Mouse (Mus musculus): ENCODE measurements around the gene Tmcc2.

DNA sequence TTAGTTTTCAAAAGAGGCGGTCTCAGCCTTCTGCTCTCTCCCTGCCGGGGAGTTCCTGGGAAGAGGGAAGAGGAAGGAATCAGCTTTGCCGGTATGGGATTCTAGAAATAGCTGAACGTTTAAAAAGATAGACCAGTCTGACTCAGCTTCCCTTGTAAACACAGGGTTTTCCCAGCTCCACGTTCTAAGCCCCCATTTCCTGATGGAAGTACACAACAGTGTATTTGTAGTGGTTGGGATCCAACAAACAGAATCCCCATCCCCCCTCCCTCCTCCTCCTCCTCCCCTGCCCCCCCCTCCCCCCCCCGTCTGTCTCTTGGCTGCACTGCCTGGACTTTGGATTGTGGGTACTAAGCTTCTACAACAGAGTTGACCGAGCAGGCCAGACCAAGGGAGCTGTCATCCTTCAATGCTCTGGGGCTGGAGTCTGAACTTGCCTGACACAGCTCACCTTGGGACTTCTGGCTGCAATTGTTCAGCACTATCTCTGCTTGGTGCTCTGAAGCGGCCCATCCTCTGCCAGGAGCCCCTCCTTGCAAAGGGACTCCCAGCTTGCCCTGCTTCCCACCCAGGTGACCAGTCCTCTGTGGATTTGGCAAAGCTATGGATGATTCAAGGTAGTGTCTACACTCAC lies 52.9 kb downstream of the Tmcc2 start:
- TF ChIP-seq CTCF (conservative IDR thresholded peaks at IDR 0.05; ENCODE audit: insufficient read depth, insufficient read length, low read depth, low read length) (no peak), POLR2A (IDR thresholded peaks at IDR 0.05; ENCODE audit: low read depth, low read length) (no peak)

Measured in kidney, adult 2 months (tissue).